Mouse (Mus musculus) megakaryocyte, embryonic 14.5 days (primary cell): Measurements from ENCODE around the gene Aip.

ENCODE experiments used
- FLI1 ChIP-seq: IDR thresholded peaks from 2 replicates; pipeline ENCODE4 v1.6.1; 2012; ENCODE audit warnings: low read length, inconsistent platforms, mixed read lengths
- GATA1 ChIP-seq: IDR thresholded peaks from 3 replicates; pipeline ENCODE4 v1.6.1; 2012; ENCODE audit warnings: mixed read lengths, low read length, inconsistent platforms, borderline replicate concordance

DNA sequence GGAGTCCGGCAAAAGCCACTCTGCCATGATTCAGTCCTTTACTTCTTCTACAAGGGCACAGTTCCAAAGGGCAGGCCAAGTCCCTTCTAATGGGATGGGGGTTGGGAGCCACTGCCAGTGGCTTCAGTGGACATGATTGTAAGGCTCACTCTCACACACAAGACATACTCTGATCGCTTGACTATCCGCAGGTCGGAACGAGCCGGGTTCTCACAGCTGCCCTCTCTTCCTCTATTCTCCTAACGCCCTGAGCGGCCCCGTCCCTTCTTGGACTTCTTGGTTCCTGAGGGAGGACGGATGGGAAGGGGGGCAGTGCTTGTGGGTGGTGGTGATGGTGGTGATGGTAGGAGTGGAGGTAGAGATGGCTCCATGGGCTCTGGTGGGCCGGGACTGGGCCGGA lies 31.1 kb upstream of the Aip start:
- TF ChIP-seq GATA1: no peak
- TF ChIP-seq FLI1: no peak
